Mouse (Mus musculus) c-Kit-negative CD71-positive TER-119-positive erythroid progenitor cells, embryonic 14.5 days (primary cell): ENCODE measurements at regions not wholly inside any gene's neighbourhood (a gene's known extent, or its start where the extent isn't known, plus 50 kb on each side); places are given as distances from the start of the nearest gene placed in this dataset.

Source experiments
- DNase-seq: peaks from one replicate; pipeline ENCODE4 v3.0.0-alpha.2; 2013; ENCODE audit warnings: low read depth, low spot score

- no peak for DNase-seq
These were observed 455.8 kb upstream of the Tle4 start for GRCm38 (mm10) chr19:15053582-15054141.

GRCm38 (mm10) chr19:15052642-15053239, 454.9 kb upstream of the Tle4 start:
- no peak for DNase-seq

DNA sequence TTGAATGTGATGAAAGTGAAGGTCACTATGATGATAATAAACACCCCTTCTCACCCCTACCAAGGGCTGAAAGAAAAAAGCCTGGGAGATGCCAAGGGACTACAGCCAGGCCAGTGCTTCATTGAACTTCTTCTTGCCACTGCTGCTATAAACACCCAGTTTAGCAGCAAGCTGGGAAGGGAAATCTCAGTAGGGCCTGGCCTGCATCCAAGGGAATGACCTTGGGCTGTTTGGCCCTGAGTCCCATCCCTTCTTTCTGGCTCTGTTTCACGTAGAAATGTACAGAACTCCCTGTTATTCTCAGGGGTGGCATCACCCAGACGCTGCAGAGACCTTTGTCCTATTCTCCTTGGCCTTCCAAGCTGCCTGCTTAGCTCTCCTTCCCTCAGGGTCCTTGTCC, 450.0 kb upstream of the Tle4 start:
- no peak for DNase-seq

GRCm38 (mm10) chr19:15047306-15047868, 449.5 kb upstream of the Tle4 start:
- no peak for DNase-seq

DNA sequence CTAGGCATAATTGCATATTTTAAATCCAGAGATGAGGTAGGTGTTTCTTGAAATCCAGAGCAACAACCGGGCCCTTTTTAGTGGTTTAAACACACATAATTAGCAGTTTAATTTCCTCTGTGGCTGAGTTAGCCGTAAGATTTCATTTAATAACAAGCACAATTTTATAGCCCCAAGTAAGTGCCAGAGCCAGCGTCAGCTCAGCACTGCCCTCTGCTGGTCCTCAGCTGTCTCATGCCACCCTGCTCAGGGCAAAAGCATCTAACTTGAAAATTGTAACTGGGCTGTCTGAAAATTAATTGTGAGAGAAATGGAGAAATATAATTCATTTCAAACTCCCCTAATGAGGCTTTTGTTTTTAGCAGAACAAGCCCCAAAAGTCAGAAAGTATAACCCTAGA, 437.7 kb upstream of the Tle4 start:
- DNase-seq, result no peak

DNA sequence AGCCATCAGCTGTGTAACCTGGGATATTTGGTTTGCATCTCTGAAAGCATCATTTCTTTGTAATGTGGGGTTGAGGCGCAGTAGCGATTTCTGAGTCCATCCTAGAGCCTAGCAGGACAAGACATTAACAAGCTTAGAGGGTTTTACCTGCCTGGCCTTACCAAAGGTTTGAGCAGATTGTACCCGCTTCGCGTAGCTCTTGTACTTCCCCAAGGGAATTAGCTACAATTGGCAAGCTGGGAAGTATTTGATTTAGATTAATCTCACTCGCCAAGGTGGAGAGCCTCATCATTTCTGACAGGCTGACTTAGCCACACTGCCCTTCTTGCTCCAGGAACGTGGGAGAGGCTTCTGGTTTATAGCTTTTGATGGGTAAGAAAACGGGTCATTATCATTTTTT, 436.1 kb upstream of the Tle4 start:
- no peak for DNase-seq

DNA sequence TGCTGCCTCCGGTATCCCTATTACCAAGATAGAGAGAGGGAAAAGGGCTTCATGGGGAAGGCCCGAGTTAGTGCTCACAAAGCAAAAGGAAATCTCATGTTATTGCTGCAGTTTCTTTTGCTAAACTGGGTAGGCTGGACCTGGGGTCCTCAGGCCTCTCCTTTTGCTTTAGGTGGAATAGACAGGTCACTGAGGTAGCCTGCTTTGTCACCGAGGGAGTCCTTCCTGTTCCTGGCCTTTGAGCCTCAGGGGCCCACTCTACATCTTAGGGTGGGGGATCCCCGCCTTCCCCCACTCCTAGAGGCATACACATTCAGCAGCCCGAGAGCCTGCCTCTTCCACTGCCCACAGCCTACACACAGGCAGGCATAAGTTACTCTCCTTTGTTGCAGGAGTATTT, 435.5 kb upstream of the Tle4 start:
- no peak for DNase-seq

DNA sequence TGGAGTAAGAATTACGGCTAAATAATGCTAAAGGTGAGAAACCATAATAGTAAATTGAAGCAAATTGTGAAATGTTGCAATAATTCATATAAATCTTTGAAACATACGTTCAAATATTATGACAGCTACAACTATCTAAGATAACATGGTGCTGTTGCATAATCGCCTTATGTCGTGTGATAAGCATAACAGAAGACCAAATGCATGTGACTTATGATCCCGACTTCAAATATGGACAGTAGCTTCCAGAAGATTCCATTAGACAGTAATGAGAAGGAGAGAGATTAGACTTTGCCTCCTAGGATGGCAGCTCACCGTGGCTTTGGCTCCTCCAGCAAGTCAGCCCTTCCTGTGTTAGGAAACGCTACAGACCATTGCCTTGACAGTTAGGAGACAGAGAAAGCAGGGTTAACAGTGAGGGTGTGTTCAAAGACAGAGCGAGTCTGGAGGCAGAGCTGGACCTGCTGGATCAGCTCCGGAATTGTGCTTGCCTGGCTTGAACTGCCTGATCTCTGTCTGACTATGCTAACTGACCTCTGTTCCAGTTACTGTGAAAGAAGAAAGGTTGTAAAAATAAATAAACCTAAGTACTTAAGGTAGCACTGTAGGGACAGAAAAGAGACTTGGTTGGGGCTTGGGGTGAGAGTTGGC, 434.6 kb upstream of the Tle4 start:
- no peak for DNase-seq

GRCm38 (mm10) chr19:15031483-15031882, 433.6 kb upstream of the Tle4 start:
- DNase-seq, result no peak

- no peak for DNase-seq
These were observed 405.7 kb upstream of the Tle4 start for GRCm38 (mm10) chr19:15003596-15003995.

- no peak for DNase-seq
These were observed 395.5 kb upstream of the Tle4 start for GRCm38 (mm10) chr19:14993344-14993743.

DNA sequence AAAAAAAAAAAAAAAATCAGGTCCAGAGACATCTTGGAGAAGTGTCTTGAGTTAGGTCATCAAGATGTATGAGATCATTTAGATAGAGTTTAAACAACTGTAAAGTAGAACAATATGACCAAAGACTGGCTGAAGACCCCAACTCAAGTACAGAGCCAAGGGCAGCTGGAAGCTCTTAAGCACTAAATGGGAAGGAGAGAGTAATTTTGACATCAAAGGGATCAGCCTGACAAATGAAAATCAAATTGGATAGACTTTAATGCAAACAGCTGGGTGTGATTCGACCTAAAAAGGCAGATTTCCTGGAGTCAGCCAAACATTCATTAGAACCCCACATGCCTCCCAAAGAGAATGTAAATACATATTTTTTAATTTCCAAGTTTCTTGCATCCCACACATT, 372.3 kb upstream of the Tle4 start:
- no peak for DNase-seq

DNA sequence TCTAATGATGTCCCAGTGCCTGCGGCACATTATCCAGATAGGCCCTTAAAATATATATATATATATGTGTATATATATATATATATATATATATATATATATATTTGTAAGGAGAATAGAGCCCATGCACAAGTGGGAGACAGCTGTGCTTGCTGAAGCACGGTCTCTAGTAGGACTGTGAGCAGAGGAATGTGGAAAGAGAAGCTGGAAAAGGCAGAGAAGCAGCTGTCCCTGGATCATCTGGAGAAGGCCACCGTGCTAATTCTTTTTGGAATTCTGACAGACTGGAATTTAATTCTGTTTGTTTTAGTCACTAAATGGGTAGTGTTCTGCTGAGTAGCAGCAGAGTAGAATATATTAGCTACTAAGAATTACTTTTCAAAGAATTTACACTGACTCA, 370.4 kb upstream of the Tle4 start:
- DNase-seq, result no peak

GRCm38 (mm10) chr19:14957727-14958126, 359.9 kb upstream of the Tle4 start:
- DNase-seq, result no peak

- no peak for DNase-seq
These were observed 359.3 kb upstream of the Tle4 start for GRCm38 (mm10) chr19:14957154-14957553.

- DNase-seq, result no peak
These were observed 358.5 kb upstream of the Tle4 start for GRCm38 (mm10) chr19:14956392-14956791.

GRCm38 (mm10) chr19:14955969-14956368, 358.1 kb upstream of the Tle4 start:
- no peak for DNase-seq

- DNase-seq, result no peak
These were observed 342.5 kb upstream of the Tle4 start for GRCm38 (mm10) chr19:14940207-14940952.

DNA sequence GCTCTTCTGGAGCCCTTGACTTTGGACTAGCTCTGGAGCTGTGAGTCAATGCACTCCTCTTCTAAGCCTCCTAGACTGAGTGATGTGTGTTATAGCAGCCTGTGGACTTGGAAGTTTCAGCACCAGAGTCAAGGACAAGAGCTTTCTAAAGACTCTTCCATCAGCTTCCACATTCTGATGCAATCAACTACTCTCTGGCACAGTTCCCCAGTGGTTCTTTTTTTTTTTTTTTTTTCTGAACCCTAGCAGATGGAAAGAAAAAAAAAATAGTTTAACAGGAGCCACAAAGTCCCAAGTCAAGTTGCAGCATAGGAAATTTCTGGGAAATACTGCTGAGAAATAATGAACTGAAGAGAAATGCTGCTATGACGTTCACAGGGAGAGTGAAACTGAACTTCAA, 324.4 kb upstream of the Tle4 start:
- DNase-seq, result no peak

- DNase-seq, result no peak
These were observed 313.4 kb upstream of the Tle4 start for GRCm38 (mm10) chr19:14911056-14911850.

DNA sequence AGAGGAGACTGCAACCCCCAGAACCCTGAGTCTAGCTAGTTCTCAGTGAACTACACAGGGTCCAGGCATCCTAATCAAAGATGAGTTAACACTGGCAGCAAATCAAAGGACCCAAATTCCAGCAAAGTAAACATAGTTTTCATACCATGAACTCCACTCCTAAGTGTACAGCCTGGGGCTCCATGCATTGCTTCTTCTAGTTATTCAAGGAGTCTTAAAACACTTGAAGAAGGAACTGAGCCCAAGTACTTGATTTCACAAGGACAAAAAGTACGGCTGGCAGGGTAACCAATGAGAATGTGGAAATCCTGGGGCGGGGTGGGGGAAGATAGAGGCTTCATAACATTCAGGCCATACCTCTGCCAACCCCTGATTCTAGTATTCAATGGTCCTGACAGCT, 297.0 kb upstream of the Tle4 start:
- DNase-seq, result no peak

GRCm38 (mm10) chr19:14892390-14892758, 294.5 kb upstream of the Tle4 start:
- DNase-seq, result no peak
